Mouse (Mus musculus): Measurements from ENCODE around the gene Cdc14a.

GRCm38 (mm10) chr3:116419791-116420190 is 4.0 kb downstream of the Cdc14a start:
- no peak for TF ChIP-seq EP300 (IDR thresholded peaks at IDR 0.05; ENCODE audit: insufficient read depth, low read depth, low read length)
- TF ChIP-seq CTCF (IDR thresholded peaks at IDR 0.05), result no peak

All from heart, adult 2 months (tissue).